Mouse (Mus musculus) heart, embryonic 13.5 days (tissue): ENCODE measurements at regions not wholly inside any gene's neighbourhood (a gene's known extent, or its start where the extent isn't known, plus 50 kb on each side); places are given as distances from the start of the nearest gene placed in this dataset.

Experiments used
- ATAC-seq: fragments of 200-750 bp; cut with Nextera tagmentation; 2 replicates; pipeline ENCODE4 v1.8.0; 2017; ENCODE audit warnings: moderate TSS enrichment; ENCODE audit not compliant: insufficient number of reproducible peaks, low FRiP score, low TSS enrichment; ENCODE audit errors: extremely low read depth
- H3K27ac ChIP-seq: fragments of 300-500 bp; sonication (generic); replicated peaks from 2 replicates; pipeline ENCODE4 v1.5.1; 2015; ENCODE audit warnings: moderate library complexity, mild to moderate bottlenecking, inconsistent platforms
- H3K27me3 ChIP-seq: fragments of 300-500 bp; sonication (generic); replicated peaks from 2 replicates; pipeline ENCODE4 v1.6.1; 2015; ENCODE audit warnings: mild to moderate bottlenecking, inconsistent platforms
- H3K36me3 ChIP-seq: fragments of 300-500 bp; sonication (generic); 2 replicates; pipeline ENCODE4 v1.6.1; 2015; ENCODE audit warnings: mild to moderate bottlenecking, inconsistent platforms
- H3K4me1 ChIP-seq: fragments of 300-500 bp; sonication (generic); 2 replicates; pipeline ENCODE4 v1.6.1; 2015; ENCODE audit warnings: inconsistent platforms
- H3K4me2 ChIP-seq: fragments of 300-500 bp; sonication (generic); 2 replicates; pipeline ENCODE4 v1.6.1; 2015; ENCODE audit warnings: inconsistent platforms, mild to moderate bottlenecking, moderate library complexity
- H3K4me3 ChIP-seq: fragments of 300-500 bp; sonication (generic); 2 replicates; pipeline ENCODE4 v1.5.1; 2015; ENCODE audit warnings: moderate library complexity, mild to moderate bottlenecking, inconsistent platforms
- H3K9ac ChIP-seq: fragments of 300-500 bp; sonication (generic); 2 replicates; pipeline ENCODE4 v1.6.1; 2015; ENCODE audit warnings: inconsistent platforms, mild to moderate bottlenecking, moderate library complexity
- H3K9me3 ChIP-seq: fragments of 300-500 bp; sonication (generic); 2 replicates; pipeline ENCODE4 v1.6.1; 2016; ENCODE audit warnings: inconsistent platforms
- WGBS: fragments of 180-500 bp; shearing (Covaris S2); methylation state at CpG from one replicate; pipeline ENCODE4 v1.1.7; 2015; ENCODE audit warnings: mixed read lengths; 5-methylcytosine and 5-hydroxymethylcytosine counted together

DNA sequence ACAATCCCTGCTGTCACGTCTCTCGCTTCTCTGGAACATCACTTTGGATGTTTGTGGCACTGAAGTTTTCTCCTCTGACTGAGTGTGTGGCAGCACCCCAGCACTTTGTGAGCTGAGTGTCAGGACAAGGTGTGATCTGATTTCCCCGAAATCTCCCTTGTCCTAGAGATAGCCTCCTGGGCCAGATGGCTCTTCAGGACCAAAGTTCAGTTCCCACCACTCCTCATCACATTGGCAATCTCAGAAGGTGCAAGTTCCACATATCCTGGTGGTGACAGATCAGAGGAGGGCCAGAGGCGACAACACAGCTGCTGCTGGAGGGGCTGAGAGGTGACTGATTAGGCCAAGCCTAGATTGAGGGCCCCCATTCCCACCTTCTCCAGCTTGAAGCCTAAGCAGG is 193.2 kb upstream of the Fermt1 start:
- Histone ChIP-seq H3K9ac (no peak overlapping the region), H3K27me3 (peaks cover 70% of the 10 kb centered on the region), H3K9me3 (no peaks in the 10 kb centered on the region), H3K36me3 (no peaks in the 10 kb centered on the region), H3K4me2 (no peak overlapping the region), H3K27ac (no peak overlapping the region), H3K4me3 (no peak overlapping the region), H3K4me1 (peaks cover 24% of the 10 kb centered on the region)
- WGBS = 29% methylated on average over 4 of the region's 4 CpGs
- peak; percentile 25; the same call in 1 of the 2 replicates for ATAC-seq

DNA sequence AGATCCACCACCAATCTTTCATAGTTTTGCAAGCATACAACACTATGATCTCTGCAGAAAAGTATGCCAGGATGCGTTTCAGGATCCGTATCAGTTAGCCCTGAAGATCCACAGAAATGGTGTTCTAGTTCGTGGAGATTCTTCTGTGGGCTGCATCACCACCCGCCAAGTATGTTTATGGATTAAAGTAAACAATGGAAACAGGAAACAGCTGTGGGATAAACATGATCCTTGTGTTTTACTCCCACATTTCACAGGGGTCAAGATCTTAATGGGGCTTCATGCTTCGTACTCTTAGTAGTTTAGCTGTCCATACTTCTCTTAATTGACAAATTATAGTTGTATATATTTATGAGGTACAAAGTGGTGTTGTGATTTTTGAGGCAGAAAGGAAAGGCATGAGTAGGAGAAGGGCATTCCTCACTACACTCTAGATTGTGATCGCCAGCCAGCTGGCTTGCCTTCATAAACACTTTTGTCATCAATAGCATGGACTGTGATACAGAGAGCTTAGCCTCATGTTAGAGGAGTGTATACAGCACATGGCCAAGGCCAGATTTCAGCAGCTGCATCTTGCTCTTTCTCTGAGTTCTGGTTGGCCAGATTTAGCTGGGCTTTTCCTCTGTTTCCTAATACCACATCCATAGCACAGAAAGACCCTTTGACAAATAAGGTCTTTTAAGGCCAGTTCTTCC is 195.8 kb upstream of the Fermt1 start:
- H3K27me3 ChIP-seq = peaks cover 65% of the 10 kb centered on the region
- no peak overlapping the region for H3K4me3 ChIP-seq
- H3K4me1 ChIP-seq = peaks cover 19% of the 10 kb centered on the region
- H3K36me3 ChIP-seq = no peaks in the 10 kb centered on the region
- no peak overlapping the region for H3K9ac ChIP-seq
- no peak overlapping the region for H3K4me2 ChIP-seq
- H3K9me3 ChIP-seq = no peaks in the 10 kb centered on the region
- 68% methylated on average over 6 of the region's 6 CpGs for WGBS
- ATAC-seq = no peak
- H3K27ac ChIP-seq = no peak overlapping the region

DNA sequence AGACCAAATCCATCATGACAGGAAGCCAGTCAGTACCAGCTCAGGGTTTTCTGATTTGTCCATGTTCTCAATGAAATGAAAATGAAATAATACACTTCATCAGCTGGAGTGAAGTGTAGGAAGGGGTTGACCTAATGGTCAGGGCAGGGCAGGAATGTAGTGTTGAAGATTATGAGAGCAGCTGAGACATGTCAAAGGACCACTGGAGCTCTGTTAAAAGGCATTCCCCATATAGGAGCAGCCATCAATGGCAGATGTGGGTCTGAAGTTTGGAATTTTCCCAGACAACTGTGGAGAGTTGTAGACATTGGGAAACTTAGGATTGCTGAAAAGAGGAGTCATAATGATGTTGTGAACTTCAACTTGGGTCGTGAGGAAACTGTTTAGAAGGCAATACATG is 206.8 kb upstream of the Fermt1 start:
- no peak for ATAC-seq

DNA sequence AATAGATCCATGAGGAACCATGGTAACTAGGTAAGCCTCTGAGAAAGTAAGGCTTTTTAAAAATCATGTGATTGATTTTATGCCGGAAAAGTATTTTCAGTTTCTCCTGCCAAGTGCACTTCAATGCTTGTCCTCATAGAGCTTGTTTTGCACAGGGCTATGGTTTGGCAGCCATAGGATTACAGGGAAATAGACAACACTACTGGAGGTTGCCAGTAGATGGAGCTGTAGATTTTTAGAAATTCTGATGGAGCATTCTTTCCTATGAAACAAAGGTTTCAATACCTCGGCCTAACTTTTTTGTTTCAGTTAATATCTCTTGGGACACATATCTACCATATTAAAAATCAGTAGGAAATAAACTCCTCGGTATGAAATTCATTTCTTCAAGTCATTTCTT is 210.8 kb upstream of the Fermt1 start:
- ATAC-seq = no peak
- no peaks in the 10 kb centered on the region for H3K27me3 ChIP-seq
- no peak overlapping the region for H3K27ac ChIP-seq
- no peak overlapping the region for H3K4me2 ChIP-seq
- H3K9me3 ChIP-seq = no peaks in the 10 kb centered on the region
- H3K4me1 ChIP-seq = peaks cover 10% of the 10 kb centered on the region
- H3K4me3 ChIP-seq = no peak overlapping the region
- no peaks in the 10 kb centered on the region for H3K36me3 ChIP-seq
- WGBS = 33% methylated on average over 3 of the region's 3 CpGs
- H3K9ac ChIP-seq = no peak overlapping the region

More for the DNA sequence above, 206.8 kb upstream of the Fermt1 start:
- no peak overlapping the region for H3K4me2 ChIP-seq
- no peak overlapping the region for H3K27ac ChIP-seq
- H3K4me3 ChIP-seq = no peak overlapping the region
- WGBS = 50% methylated on average over 1 of the region's 1 CpGs
- no peaks in the 10 kb centered on the region for H3K4me1 ChIP-seq
- no peaks in the 10 kb centered on the region for H3K36me3 ChIP-seq
- no peak overlapping the region for H3K9ac ChIP-seq
- H3K27me3 ChIP-seq = no peaks in the 10 kb centered on the region; the same call in 1 of the 2 replicates
- H3K9me3 ChIP-seq = no peaks in the 10 kb centered on the region

DNA sequence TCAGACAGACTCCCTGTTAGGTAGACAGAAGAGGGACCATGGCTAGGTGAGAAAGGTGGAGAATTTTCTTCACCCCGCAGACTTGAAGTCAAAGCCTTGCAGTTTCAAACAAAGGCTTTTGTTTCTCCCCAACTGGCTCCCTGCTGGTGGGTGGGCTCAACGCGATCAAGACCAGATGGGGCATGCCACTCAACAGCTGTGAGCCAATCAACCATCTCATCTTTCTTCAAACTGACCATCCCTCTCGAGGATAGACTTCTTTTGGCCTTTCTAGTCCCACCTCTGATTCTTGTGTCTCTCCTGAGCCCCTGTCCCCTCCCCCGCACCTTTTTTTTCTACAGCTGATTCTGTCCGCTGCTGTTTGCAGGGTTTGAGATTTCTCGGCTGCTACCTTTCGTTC is 212.5 kb upstream of the Fermt1 start:
- no peak for ATAC-seq

DNA sequence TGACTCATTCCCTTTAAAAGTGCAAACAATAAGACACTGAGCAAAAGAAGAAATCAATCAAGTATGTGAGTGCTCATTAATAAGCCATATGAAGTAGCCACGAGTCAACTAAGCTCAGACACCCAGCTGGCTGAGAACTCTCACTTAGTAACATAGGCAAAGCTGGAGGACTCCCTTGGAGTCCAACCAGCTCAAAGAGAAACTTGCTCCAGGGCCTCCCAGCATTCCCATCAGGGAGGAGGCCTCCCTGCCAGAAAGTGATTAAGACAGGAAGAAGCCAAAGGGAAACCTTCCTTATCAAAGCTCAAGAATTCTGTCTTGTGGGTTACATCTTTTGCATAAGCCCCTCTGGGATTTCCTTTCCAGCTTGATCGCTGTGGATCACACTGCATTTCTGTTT is 213.7 kb upstream of the Fermt1 start:
- no peak for ATAC-seq
- Histone ChIP-seq H3K4me1 (peaks cover 10% of the 10 kb centered on the region), H3K9me3 (no peaks in the 10 kb centered on the region), H3K36me3 (no peaks in the 10 kb centered on the region), H3K9ac (no peak overlapping the region), H3K27me3 (no peaks in the 10 kb centered on the region), H3K27ac (no peak overlapping the region), H3K4me2 (no peak overlapping the region), H3K4me3 (no peak overlapping the region)
- WGBS = 28% methylated on average over 2 of the region's 2 CpGs

More for the DNA sequence above, 212.5 kb upstream of the Fermt1 start:
- H3K4me2 ChIP-seq = no peak overlapping the region
- H3K4me1 ChIP-seq = peaks cover 10% of the 10 kb centered on the region
- no peaks in the 10 kb centered on the region for H3K9me3 ChIP-seq
- 36% methylated on average over 8 of the region's 8 CpGs for WGBS
- no peak overlapping the region for H3K9ac ChIP-seq
- no peak overlapping the region for H3K4me3 ChIP-seq
- no peaks in the 10 kb centered on the region for H3K36me3 ChIP-seq
- H3K27ac ChIP-seq = no peak overlapping the region
- no peaks in the 10 kb centered on the region for H3K27me3 ChIP-seq

DNA sequence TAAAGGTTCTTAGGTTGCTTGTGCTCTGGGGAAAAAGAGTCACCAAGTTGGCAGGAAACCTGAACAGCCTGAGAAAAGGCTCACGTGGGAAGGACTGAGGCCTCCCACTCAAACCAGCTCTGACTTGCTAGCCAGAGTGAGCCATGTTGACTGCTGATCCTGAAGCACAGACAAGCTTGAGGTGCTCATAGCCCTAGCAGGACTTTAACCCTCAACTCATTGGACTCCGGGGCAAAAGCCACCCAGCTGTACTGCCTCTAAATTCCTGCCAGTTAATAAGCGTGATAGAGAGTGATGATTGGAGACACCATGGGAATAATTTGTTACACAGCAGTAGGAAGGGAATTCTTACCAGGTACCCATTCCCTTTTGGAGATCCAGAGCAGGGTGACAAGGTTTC is 230.7 kb upstream of the Fermt1 start:
- H3K4me1 ChIP-seq = 0 out of 2 replicates have a peak, but pooled peaks cover 3% of the 10 kb centered on the region
- H3K9ac ChIP-seq = no peak overlapping the region
- H3K4me2 ChIP-seq = no peak overlapping the region
- H3K36me3 ChIP-seq = no peaks in the 10 kb centered on the region
- no peak overlapping the region for H3K27ac ChIP-seq
- no peak overlapping the region for H3K4me3 ChIP-seq
- no peaks in the 10 kb centered on the region for H3K27me3 ChIP-seq
- 70% methylated on average over 3 of the region's 3 CpGs for WGBS
- ATAC-seq = no peak
- no peaks in the 10 kb centered on the region for H3K9me3 ChIP-seq

DNA sequence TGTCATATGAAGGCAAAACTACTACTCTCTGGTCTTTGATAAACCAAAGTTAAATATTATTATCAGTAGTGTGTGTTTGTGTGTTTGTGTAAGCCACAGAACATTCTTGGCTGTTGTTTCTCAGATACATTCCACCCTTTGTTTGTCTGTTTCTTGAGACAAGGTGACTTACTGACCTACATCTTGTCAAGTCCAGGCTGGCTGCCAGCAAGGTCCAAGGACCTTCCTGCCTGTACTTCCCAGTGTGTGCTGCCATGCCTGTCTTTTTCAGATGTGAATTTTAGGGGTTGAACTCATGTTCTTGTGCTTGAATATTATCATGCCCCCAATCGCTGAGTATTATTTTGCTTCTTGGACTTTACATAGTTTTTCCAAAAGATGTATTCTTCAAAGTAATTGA is 235.5 kb upstream of the Fermt1 start:
- no peak overlapping the region for H3K4me3 ChIP-seq
- H3K27ac ChIP-seq = no peak overlapping the region
- H3K36me3 ChIP-seq = no peaks in the 10 kb centered on the region
- no peaks in the 10 kb centered on the region for H3K27me3 ChIP-seq
- H3K4me1 ChIP-seq = no peaks in the 10 kb centered on the region
- ATAC-seq = no peak
- WGBS = 78% methylated on average over 1 of the region's 1 CpGs
- no peaks in the 10 kb centered on the region for H3K9me3 ChIP-seq
- no peak overlapping the region for H3K9ac ChIP-seq
- H3K4me2 ChIP-seq = no peak overlapping the region

DNA sequence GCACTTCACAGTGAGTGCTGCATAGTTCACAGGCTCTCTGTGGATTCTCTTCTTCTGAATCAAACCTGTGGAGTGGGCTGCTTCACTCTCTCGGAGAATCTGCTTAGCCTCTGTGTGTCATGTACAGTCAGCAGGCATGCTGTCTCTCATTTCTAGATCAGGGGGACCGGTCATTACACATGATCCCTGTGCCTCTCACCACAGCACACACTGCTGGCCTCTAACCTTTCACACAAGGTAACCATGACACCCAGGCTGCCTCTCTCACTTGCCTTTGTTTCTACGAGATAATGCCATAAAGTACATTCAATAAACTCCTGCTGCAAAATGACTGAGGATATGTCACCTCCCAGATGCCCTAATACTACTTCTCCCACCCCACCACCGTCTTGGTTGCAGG is 237.2 kb upstream of the Fermt1 start:
- Histone ChIP-seq H3K9ac (no peak overlapping the region), H3K9me3 (no peaks in the 10 kb centered on the region), H3K4me1 (no peaks in the 10 kb centered on the region), H3K4me2 (no peak overlapping the region), H3K4me3 (no peak overlapping the region), H3K27me3 (no peaks in the 10 kb centered on the region), H3K27ac (no peak overlapping the region), H3K36me3 (no peaks in the 10 kb centered on the region)
- WGBS = 56% methylated on average over 4 of the region's 4 CpGs
- no peak for ATAC-seq

DNA sequence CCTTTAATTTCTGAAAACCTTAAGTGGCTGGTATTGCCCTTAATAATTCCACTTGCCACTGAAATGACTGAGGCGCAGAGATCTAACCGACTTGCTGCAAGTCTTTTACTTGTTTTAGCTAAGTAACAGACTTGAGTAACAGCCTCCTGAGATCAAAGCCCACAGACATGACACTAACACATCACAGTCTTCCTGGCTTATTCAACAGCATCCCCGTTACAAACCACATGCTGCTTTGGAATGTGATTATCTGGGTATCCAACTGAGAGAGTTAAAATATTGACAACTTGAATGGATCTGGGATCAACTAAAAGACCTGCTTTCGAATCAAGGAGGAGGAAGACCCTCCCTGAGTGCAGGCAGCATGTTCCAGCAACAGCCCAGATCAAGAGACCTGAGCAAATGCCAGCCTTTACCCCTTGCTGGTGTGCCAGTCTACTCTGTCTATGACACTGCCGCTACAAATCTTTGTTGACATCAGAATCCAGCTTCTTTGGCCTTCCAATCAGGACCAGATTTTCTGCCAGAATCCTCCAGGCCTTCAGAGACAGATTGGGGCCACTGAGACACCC is 258.7 kb upstream of the Fermt1 start:
- WGBS = 28% methylated on average over 5 of the region's 5 CpGs
- no peak overlapping the region for H3K9ac ChIP-seq
- H3K4me2 ChIP-seq = no peak overlapping the region
- H3K27ac ChIP-seq = no peak overlapping the region
- no peak overlapping the region for H3K4me3 ChIP-seq
- ATAC-seq = no peak
- no peaks in the 10 kb centered on the region for H3K4me1 ChIP-seq
- no peaks in the 10 kb centered on the region for H3K27me3 ChIP-seq
- H3K36me3 ChIP-seq = no peaks in the 10 kb centered on the region
- H3K9me3 ChIP-seq = no peaks in the 10 kb centered on the region

DNA sequence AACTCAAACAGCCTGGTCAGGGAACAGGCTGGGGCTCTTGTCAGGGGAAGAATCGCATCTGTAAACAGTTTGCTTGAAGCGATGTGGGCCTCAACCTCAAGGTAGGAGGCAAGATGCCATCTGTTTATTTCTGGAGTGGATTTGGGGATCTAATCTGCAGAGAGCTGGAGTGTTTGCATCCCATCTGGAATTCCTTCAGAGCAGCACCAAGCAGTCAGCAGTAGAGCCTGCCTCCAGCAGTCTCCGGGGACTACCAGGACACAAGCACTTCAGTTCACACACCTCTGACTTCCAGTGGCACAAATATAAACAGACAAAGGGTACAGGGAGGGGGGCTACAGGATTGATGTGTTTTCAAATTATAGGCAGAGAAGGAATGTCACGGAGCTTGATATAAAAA is 262.8 kb upstream of the Fermt1 start:
- Histone ChIP-seq H3K4me1 (no peaks in the 10 kb centered on the region), H3K27ac (no peak overlapping the region), H3K9ac (no peak overlapping the region), H3K4me3 (no peak overlapping the region), H3K27me3 (no peaks in the 10 kb centered on the region), H3K4me2 (no peak overlapping the region), H3K36me3 (no peaks in the 10 kb centered on the region), H3K9me3 (no peaks in the 10 kb centered on the region)
- WGBS = 42% methylated on average over 4 of the region's 4 CpGs
- no peak for ATAC-seq
